Mouse (Mus musculus): ENCODE measurements at regions not wholly inside any gene's neighbourhood (a gene's known extent, or its start where the extent isn't known, plus 50 kb on each side); places are given as distances from the start of the nearest gene placed in this dataset.
A peak's percentile ranks its signal among the peaks of the same experiment; 100 is the strongest.
"Not testable (repeated sequence)": the region's sequence is repeated elsewhere in the genome, so short reads cannot be mapped to it uniquely, and the experiment has no call there.

DNA sequence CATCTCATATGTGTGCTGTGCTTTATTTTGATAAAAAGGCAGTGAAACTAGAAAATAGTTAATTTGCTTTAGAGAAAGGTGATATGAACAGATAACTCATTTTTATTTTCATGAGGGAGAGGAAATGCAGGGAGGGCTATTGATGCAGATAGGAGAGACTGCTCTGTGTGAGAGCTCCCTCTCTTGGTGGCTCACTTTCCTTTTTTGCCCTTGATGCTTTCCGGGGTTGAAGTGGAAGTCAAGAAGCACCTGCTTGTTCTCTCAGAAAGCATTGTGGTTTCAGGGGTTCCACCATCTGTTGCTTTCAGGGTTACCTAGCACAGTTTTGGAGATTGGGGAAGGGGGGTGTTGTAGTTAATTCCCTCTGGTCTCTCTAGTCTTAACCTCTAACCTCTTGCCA is 414.5 kb upstream of the Stxbp6 start:
- H3K27me3 ChIP-seq (ENCODE audit: control insufficient read depth, insufficient read depth, low read length) = no peaks in the 10 kb centered on the region
- no peaks in the 10 kb centered on the region for H3K4me1 ChIP-seq (ENCODE audit: control insufficient read depth, insufficient read depth, low read length)
- WGBS = 67% methylated on average over 1 of the region's 1 CpGs
- no peaks in the 10 kb centered on the region for H3K9me3 ChIP-seq (ENCODE audit: control insufficient read depth, low read length)
- no peak overlapping the region for H3K9ac ChIP-seq (replicated peaks; ENCODE audit: low read length)
- H3K36me3 ChIP-seq (ENCODE audit: control insufficient read depth, insufficient read depth, low read length) = no peaks in the 10 kb centered on the region
- DNase-seq (no peak), ATAC-seq (ENCODE audit: low FRiP score, low TSS enrichment) (no peak)
- H3K4me3 ChIP-seq (replicated peaks; ENCODE audit: low read depth, low read length) = no peak overlapping the region
- no peak overlapping the region for H3K27ac ChIP-seq (replicated peaks; ENCODE audit: low read depth, low read length)
- no peak overlapping the region for H3K4me2 ChIP-seq (ENCODE audit: low read length)

DNA sequence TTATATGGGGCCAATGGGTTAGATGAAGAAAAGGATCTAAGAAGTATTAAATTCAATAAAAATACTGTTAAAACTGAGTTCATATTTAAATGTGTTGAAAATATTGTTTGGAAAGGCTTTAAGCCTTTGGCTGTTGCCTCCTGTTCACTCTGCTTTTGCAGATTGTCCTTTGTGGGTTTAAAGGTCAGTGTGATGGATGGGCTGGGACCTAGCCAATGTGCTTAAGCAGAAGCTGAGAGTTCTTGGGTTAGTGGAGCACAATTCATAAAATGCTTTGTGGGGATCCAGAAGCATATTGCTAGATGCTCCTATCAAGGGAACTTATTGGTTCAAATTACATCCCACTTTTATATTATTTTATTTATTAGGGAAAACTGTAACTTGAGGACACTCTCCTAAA is 402.4 kb upstream of the Stxbp6 start:
- Histone ChIP-seq H3K9ac (replicated peaks; ENCODE audit: low read length) (no peak overlapping the region), H3K4me3 (replicated peaks; ENCODE audit: low read depth, low read length) (no peak overlapping the region), H3K4me2 (ENCODE audit: low read length) (no peak overlapping the region), H3K36me3 (ENCODE audit: control insufficient read depth, insufficient read depth, low read length) (no peaks in the 10 kb centered on the region), H3K27ac (replicated peaks; ENCODE audit: low read depth, low read length) (no peak overlapping the region), H3K4me1 (ENCODE audit: control insufficient read depth, insufficient read depth, low read length) (no peaks in the 10 kb centered on the region), H3K9me3 (ENCODE audit: control insufficient read depth, low read length) (no peaks in the 10 kb centered on the region), H3K27me3 (ENCODE audit: control insufficient read depth, insufficient read depth, low read length) (no peaks in the 10 kb centered on the region)
- DNase-seq (no peak), ATAC-seq (ENCODE audit: low FRiP score, low TSS enrichment) (no peak)

DNA sequence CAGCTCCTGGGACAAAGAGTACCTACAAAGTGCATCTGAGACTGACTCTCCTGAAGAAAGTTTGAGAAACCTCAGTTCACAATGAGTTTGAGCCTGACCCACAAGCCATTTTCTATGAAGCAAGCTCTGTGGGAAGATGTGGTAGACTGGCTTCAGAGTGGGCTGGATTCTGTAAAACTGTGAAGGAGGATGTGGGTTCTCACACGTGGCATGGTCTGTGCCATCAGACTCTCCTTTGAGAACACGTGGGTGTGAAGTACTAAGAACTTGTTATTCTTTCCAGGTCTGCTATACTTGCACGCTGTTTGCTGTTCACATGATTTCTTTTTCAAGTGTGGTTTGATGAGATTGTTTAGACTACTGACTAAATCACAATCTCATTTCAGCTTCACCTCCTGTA is 393.6 kb upstream of the Stxbp6 start:
- peaks cover 14% of the 10 kb centered on the region for H3K4me1 ChIP-seq (ENCODE audit: control insufficient read depth, insufficient read depth, low read length)
- H3K4me3 ChIP-seq (replicated peaks; ENCODE audit: low read depth, low read length) = no peak overlapping the region
- 72% methylated on average over 3 of the region's 3 CpGs for WGBS
- H3K27me3 ChIP-seq (ENCODE audit: control insufficient read depth, insufficient read depth, low read length) = no peaks in the 10 kb centered on the region
- no peak for ATAC-seq (ENCODE audit: low FRiP score, low TSS enrichment)
- H3K27ac ChIP-seq (replicated peaks; ENCODE audit: low read depth, low read length) = peak overlapping the region; percentile 75; the same call in 1 of the 2 replicates
- no peak overlapping the region for H3K9ac ChIP-seq (replicated peaks; ENCODE audit: low read length)
- H3K4me2 ChIP-seq (ENCODE audit: low read length) = no peak overlapping the region
- H3K9me3 ChIP-seq (ENCODE audit: control insufficient read depth, low read length) = no peaks in the 10 kb centered on the region
- DNase-seq = no peak
- no peaks in the 10 kb centered on the region for H3K36me3 ChIP-seq (ENCODE audit: control insufficient read depth, insufficient read depth, low read length)

DNA sequence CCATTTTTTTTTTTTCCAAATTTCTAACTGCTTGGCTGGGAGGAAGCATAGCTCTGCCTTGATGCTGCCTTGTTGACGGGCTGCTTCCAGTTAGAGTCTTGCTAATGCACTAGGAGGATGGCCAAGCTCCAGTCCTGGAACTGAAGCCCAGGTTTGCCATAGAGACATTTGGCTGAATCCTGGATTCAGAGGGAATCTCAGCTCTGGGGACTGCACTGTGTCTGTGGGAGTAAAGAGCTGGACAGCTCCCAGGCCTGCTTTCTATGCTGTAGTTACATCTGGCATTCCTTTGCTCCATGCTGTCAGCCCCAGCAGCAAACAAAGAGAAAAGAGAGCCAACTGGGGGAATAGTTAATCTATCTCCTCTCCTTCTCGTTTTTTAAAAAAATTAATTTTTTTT is 392.5 kb upstream of the Stxbp6 start:
- Histone ChIP-seq H3K4me2 (ENCODE audit: low read length) (peak overlapping the region; percentile 23; the same call in 1 of the 2 replicates), H3K4me3 (replicated peaks; ENCODE audit: low read depth, low read length) (no peak overlapping the region), H3K4me1 (ENCODE audit: control insufficient read depth, insufficient read depth, low read length) (peaks cover 14% of the 10 kb centered on the region), H3K27me3 (ENCODE audit: control insufficient read depth, insufficient read depth, low read length) (no peaks in the 10 kb centered on the region), H3K36me3 (ENCODE audit: control insufficient read depth, insufficient read depth, low read length) (no peaks in the 10 kb centered on the region), H3K9me3 (ENCODE audit: control insufficient read depth, low read length) (no peaks in the 10 kb centered on the region), H3K9ac (replicated peaks; ENCODE audit: low read length) (peak overlapping the region; percentile 48; the same call in 1 of the 2 replicates), H3K27ac (replicated peaks; ENCODE audit: low read depth, low read length) (peak overlapping the region; percentile 75)
- ATAC-seq (ENCODE audit: low FRiP score, low TSS enrichment) (0 out of 2 replicates have a peak, but pooled peaks have one; percentile 34), DNase-seq (peak; percentile 67)
- 43% methylated on average over 2 of the region's 2 CpGs for WGBS

DNA sequence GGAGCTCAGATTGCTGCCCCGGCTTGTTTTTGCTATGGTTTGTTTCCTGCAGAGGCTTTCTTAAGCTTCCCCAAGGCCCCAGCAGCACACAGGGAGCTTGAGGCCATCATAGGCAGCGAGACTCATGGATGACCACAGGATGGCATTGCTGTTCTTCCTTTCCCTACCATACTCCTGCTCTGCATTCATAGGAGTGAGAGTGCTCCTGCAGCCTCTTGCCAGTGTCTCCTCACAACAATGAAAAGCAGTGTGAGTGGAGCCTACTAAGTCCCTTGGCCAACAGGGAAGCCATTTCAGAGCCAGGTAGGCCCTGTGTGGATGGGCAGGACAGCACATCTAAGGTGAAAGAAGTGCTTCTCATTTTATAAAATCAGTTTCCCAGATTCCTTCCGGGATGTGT is 391.6 kb upstream of the Stxbp6 start:
- Histone ChIP-seq H3K4me3 (replicated peaks; ENCODE audit: low read depth, low read length) (no peak overlapping the region), H3K4me1 (ENCODE audit: control insufficient read depth, insufficient read depth, low read length) (peaks cover 14% of the 10 kb centered on the region), H3K27ac (replicated peaks; ENCODE audit: low read depth, low read length) (peak overlapping the region; percentile 75), H3K4me2 (ENCODE audit: low read length) (peak overlapping the region; percentile 11; the same call in 1 of the 2 replicates), H3K9me3 (ENCODE audit: control insufficient read depth, low read length) (no peaks in the 10 kb centered on the region), H3K27me3 (ENCODE audit: control insufficient read depth, insufficient read depth, low read length) (no peaks in the 10 kb centered on the region), H3K9ac (replicated peaks; ENCODE audit: low read length) (no peak overlapping the region), H3K36me3 (ENCODE audit: control insufficient read depth, insufficient read depth, low read length) (no peaks in the 10 kb centered on the region)
- 49% methylated on average over 3 of the region's 3 CpGs for whole genome bisulfite sequencing
- DNase-seq (peak; percentile 87), ATAC-seq (ENCODE audit: low FRiP score, low TSS enrichment) (peak; percentile 93)

DNA sequence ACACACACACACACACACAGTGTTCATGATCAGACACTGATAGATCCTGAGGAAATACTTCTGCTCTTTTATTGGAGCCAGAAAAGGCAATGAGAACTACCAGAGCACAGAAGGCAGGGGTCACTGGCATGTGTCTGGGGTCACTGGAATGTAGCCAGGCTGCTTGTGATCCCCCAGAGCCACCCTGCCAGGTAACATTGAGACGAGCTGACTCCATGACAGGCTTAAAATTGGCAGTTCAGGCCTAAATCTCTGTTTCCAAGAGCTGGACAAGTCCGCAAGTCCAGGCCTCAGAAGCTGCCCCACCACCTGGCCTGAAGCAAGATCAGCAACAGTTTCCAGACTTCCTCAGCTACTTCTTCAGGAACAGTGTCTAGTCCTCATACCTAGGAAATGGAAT is 390.4 kb upstream of the Stxbp6 start:
- 71% methylated on average over 2 of the region's 2 CpGs for WGBS
- H3K27ac ChIP-seq (replicated peaks; ENCODE audit: low read depth, low read length) = no peak overlapping the region

DNA sequence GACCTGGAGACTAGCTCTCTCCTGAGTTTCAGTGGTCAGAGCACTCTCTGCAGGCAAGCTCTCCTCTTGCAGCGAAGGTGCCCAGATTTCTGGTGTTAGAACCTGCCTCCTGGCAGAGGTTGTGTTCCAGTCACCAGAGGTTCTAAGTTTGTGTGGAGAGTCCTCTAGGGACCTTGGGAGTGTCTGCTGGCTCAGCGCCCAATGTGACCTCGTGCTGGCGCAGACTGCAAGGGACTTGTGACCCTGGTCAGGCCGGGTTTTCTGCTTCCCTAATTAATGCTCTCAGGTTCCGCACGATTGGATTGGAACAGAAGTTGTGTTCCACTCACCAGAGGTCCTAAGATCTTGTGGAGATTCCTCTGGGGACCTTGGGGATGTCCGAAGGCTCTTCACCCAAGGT is 384.2 kb upstream of the Stxbp6 start:
- H3K4me3 ChIP-seq (replicated peaks; ENCODE audit: low read depth, low read length); H3K9ac ChIP-seq (replicated peaks; ENCODE audit: low read length); ATAC-seq (ENCODE audit: low FRiP score, low TSS enrichment); H3K4me1 ChIP-seq (ENCODE audit: control insufficient read depth, insufficient read depth, low read length); H3K4me2 ChIP-seq (ENCODE audit: low read length); H3K27ac ChIP-seq (replicated peaks; ENCODE audit: low read depth, low read length); DNase-seq; H3K27me3 ChIP-seq (ENCODE audit: control insufficient read depth, insufficient read depth, low read length); H3K9me3 ChIP-seq (ENCODE audit: control insufficient read depth, low read length); H3K36me3 ChIP-seq (ENCODE audit: control insufficient read depth, insufficient read depth, low read length): not testable (repeated sequence)
- WGBS = 85% methylated on average over 8 of the region's 8 CpGs

More for the DNA sequence above, 390.4 kb upstream of the Stxbp6 start:
- Histone ChIP-seq H3K36me3 (ENCODE audit: control insufficient read depth, insufficient read depth, low read length) (no peaks in the 10 kb centered on the region), H3K4me1 (ENCODE audit: control insufficient read depth, insufficient read depth, low read length) (peaks cover 14% of the 10 kb centered on the region), H3K9ac (replicated peaks; ENCODE audit: low read length) (no peak overlapping the region), H3K27me3 (ENCODE audit: control insufficient read depth, insufficient read depth, low read length) (no peaks in the 10 kb centered on the region), H3K9me3 (ENCODE audit: control insufficient read depth, low read length) (no peaks in the 10 kb centered on the region), H3K4me2 (ENCODE audit: low read length) (no peak overlapping the region), H3K4me3 (replicated peaks; ENCODE audit: low read depth, low read length) (no peak overlapping the region)
- DNase-seq = no peak
- ATAC-seq (ENCODE audit: low FRiP score, low TSS enrichment) = no peak

DNA sequence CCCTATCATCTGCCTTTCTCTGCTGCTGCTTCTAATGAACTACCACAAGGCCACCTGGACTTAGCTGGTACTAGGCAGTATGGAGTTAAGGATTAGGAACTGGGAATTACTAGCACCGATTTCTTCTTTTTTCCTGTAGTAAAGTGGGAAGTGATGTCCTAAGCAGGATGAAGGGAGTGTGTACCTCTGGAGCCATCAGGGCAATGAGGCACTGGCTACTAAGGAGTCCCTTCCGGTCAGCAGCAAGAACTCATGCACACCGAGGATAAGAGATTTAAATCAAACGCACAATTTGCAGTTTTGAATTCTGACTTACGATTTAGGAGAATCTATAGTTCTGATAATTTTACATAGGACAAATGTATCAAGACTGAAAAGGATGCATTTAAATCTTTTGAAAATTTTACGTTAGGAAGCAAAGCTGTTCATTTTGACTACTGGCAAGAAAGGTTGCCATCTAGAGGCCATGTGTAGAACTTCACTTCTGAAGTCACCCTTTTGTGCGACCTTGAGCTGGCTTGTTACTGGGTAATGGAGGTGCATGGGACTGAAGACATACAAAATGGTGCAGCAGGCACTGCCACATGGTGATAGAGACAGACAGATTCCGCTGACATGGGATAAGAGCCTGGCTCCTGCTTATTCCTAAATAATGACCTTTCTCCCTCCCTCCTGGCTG is 369.1 kb upstream of the Stxbp6 start:
- ATAC-seq (ENCODE audit: low FRiP score, low TSS enrichment) = peak; percentile 74
- H3K4me2 ChIP-seq (ENCODE audit: low read length) = no peak overlapping the region
- H3K27me3 ChIP-seq (ENCODE audit: control insufficient read depth, insufficient read depth, low read length) = no peaks in the 10 kb centered on the region
- no peak overlapping the region for H3K4me3 ChIP-seq (replicated peaks; ENCODE audit: low read depth, low read length)
- H3K9ac ChIP-seq (replicated peaks; ENCODE audit: low read length) = no peak overlapping the region
- 63% methylated on average over 8 of the region's 8 CpGs for WGBS
- no peaks in the 10 kb centered on the region for H3K4me1 ChIP-seq (ENCODE audit: control insufficient read depth, insufficient read depth, low read length)
- H3K9me3 ChIP-seq (ENCODE audit: control insufficient read depth, low read length) = no peaks in the 10 kb centered on the region
- no peak overlapping the region for H3K27ac ChIP-seq (replicated peaks; ENCODE audit: low read depth, low read length)
- DNase-seq = peak; percentile 87
- H3K36me3 ChIP-seq (ENCODE audit: control insufficient read depth, insufficient read depth, low read length) = no peaks in the 10 kb centered on the region

DNA sequence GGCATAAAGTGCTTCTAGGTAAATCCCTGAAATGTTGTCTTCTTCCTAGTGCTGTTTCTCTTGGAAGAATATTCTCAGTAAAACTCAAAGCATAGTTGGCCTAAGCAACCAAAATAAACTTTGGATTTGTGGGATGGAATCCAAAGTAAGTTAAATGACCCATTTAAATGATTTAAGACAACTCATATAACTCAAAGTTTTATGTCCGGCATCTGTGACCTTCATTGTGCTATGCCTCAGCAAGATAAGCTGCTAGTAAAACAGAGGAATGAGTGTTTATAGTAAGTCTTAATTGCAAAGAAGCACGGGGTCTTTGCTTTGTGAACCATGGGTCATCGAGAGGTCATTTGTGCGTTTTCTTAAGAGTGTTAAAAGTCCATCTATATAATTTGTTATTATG is 368.0 kb upstream of the Stxbp6 start:
- H3K4me3 ChIP-seq (replicated peaks; ENCODE audit: low read depth, low read length) = no peak overlapping the region
- WGBS = 72% methylated on average over 4 of the region's 4 CpGs
- no peak overlapping the region for H3K4me2 ChIP-seq (ENCODE audit: low read length)
- ATAC-seq (ENCODE audit: low FRiP score, low TSS enrichment) (no peak), DNase-seq (no peak)
- no peaks in the 10 kb centered on the region for H3K27me3 ChIP-seq (ENCODE audit: control insufficient read depth, insufficient read depth, low read length)
- H3K9ac ChIP-seq (replicated peaks; ENCODE audit: low read length) = no peak overlapping the region
- H3K9me3 ChIP-seq (ENCODE audit: control insufficient read depth, low read length) = no peaks in the 10 kb centered on the region
- no peaks in the 10 kb centered on the region for H3K36me3 ChIP-seq (ENCODE audit: control insufficient read depth, insufficient read depth, low read length)
- H3K4me1 ChIP-seq (ENCODE audit: control insufficient read depth, insufficient read depth, low read length) = no peaks in the 10 kb centered on the region
- no peak overlapping the region for H3K27ac ChIP-seq (replicated peaks; ENCODE audit: low read depth, low read length)
